Mouse (Mus musculus) neural tube, embryonic 11.5 days (tissue): ENCODE data around the gene Pkn3. TPM values are rescaled to one million over a fixed set of nuclear protein-coding genes. Genes with fewer than 3 reads are reported as not detected.

Experiments used
- ATAC-seq: fragments of 200-750 bp; cut with Nextera tagmentation; 2 replicates; pipeline ENCODE4 v1.8.0; 2017; ENCODE audit warnings: moderate number of reproducible peaks, mild to moderate bottlenecking, moderate TSS enrichment, moderate library complexity; ENCODE audit not compliant: insufficient read depth, low FRiP score, low TSS enrichment
- DNase-seq: peaks from one replicate; pipeline ENCODE4 v3.0.0-alpha.2; 2015; ENCODE audit warnings: low spot score
- H3K27ac ChIP-seq: fragments of 300-500 bp; sonication (generic); 2 replicates; pipeline ENCODE4 v1.5.1; 2014; ENCODE audit warnings: low read depth, mild to moderate bottlenecking, low read length
- H3K27me3 ChIP-seq: fragments of 300-500 bp; sonication (generic); 2 replicates; pipeline ENCODE4 v1.6.1; 2014; ENCODE audit warnings: mild to moderate bottlenecking, low read length, mixed read lengths; ENCODE audit not compliant: control insufficient read depth, insufficient read depth
- H3K36me3 ChIP-seq: fragments of 300-500 bp; sonication (generic); 2 replicates; pipeline ENCODE4 v1.6.1; 2014; ENCODE audit warnings: mild to moderate bottlenecking, low read length, moderate library complexity, mixed read lengths; ENCODE audit not compliant: control insufficient read depth, insufficient read depth
- H3K4me1 ChIP-seq: fragments of 300-500 bp; sonication (generic); 2 replicates; pipeline ENCODE4 v1.6.1; 2014; ENCODE audit warnings: low read length, mixed read lengths; ENCODE audit not compliant: control insufficient read depth, insufficient read depth
- H3K4me2 ChIP-seq: fragments of 300-500 bp; sonication (generic); 2 replicates; pipeline ENCODE4 v1.6.1; 2014; ENCODE audit warnings: low read depth, mild to moderate bottlenecking, moderate library complexity
- H3K4me3 ChIP-seq: fragments of 300-500 bp; sonication (generic); 2 replicates; pipeline ENCODE4 v1.5.1; 2014; ENCODE audit warnings: low read depth, low read length
- H3K9ac ChIP-seq: fragments of 300-500 bp; sonication (generic); 2 replicates; pipeline ENCODE4 v1.6.1; 2014; ENCODE audit warnings: mild to moderate bottlenecking, low read length
- H3K9me3 ChIP-seq: fragments of 300-500 bp; sonication (generic); 2 replicates; pipeline ENCODE4 v1.6.1; 2016; ENCODE audit warnings: low read length; ENCODE audit not compliant: control insufficient read depth
- WGBS: fragments of 180-500 bp; shearing (Covaris S2); extraction: QIAGEN DNeasy Blood & Tissue Kit; methylation state at CpG from one replicate; pipeline ENCODE4 v1.1.7; 2014; 5-methylcytosine and 5-hydroxymethylcytosine counted together
- polyA plus RNA-seq: library from polyadenylated mRNA; unstranded; fragments of >200 nt; fragmentation: Nextera tagmentation; extraction: Ambion mirVana; gene quantifications from 2 replicates; pipeline ENCODE4 v1.2.1, GENCODE M21; 2014

The Pkn3 gene
- polyA plus RNA-seq, 1 experiment from 2014 or later: 7.0 TPM

- Histone ChIP-seq H3K36me3 (peaks cover 2% of the 10 kb centered on the region; the same call in 1 of the 2 replicates), H3K4me2 (peak overlapping the region; percentile 77), H3K27me3 (no peaks in the 10 kb centered on the region), H3K4me3 (peak overlapping the region; percentile 87), H3K9me3 (no peaks in the 10 kb centered on the region), H3K27ac (0 out of 2 replicates have a peak overlapping the region, but pooled peaks have one; percentile 99), H3K9ac (peak overlapping the region; percentile 100), H3K4me1 (peaks cover 21% of the 10 kb centered on the region)
- ATAC-seq (no peak), DNase-seq (no peak)
- 31% methylated on average over 7 of the region's 7 CpGs for WGBS
Observed at GRCm38 (mm10) chr2:30067962-30068361, 9.5 kb upstream of the Pkn3 start.

GRCm38 (mm10) chr2:30072875-30073274 lies 4.6 kb upstream of the Pkn3 start:
- H3K9ac ChIP-seq: no peak overlapping the region
- peaks cover 2% of the 10 kb centered on the region; the same call in 1 of the 2 replicates for H3K36me3 ChIP-seq
- no peak for DNase-seq
- no peak overlapping the region for H3K27ac ChIP-seq
- no peak overlapping the region for H3K4me3 ChIP-seq
- no peak for ATAC-seq
- H3K27me3 ChIP-seq: no peaks in the 10 kb centered on the region
- H3K4me2 ChIP-seq: no peak overlapping the region
- 84% methylated on average over 7 of the region's 7 CpGs for WGBS
- H3K4me1 ChIP-seq: peaks cover 7% of the 10 kb centered on the region
- no peaks in the 10 kb centered on the region for H3K9me3 ChIP-seq

GRCm38 (mm10) chr2:30073285-30073684 lies 4.2 kb upstream of the Pkn3 start:
- ATAC-seq (no peak), DNase-seq (no peak)
- no peak overlapping the region for H3K9ac ChIP-seq
- H3K4me2 ChIP-seq: no peak overlapping the region
- H3K4me3 ChIP-seq: no peak overlapping the region
- peaks cover 3% of the 10 kb centered on the region for H3K4me1 ChIP-seq
- H3K27ac ChIP-seq: no peak overlapping the region
- 78% methylated on average over 3 of the region's 3 CpGs for WGBS
- no peaks in the 10 kb centered on the region for H3K9me3 ChIP-seq
- H3K36me3 ChIP-seq: peaks cover 2% of the 10 kb centered on the region; the same call in 1 of the 2 replicates
- H3K27me3 ChIP-seq: no peaks in the 10 kb centered on the region

- WGBS: 70% methylated on average over 3 of the region's 3 CpGs
- Histone ChIP-seq H3K36me3 (peaks cover 1% of the 10 kb centered on the region; the same call in 1 of the 2 replicates), H3K4me2 (no peak overlapping the region), H3K4me3 (no peak overlapping the region), H3K9ac (no peak overlapping the region), H3K27ac (no peak overlapping the region), H3K27me3 (no peaks in the 10 kb centered on the region), H3K9me3 (no peaks in the 10 kb centered on the region), H3K4me1 (no peaks in the 10 kb centered on the region; the same call in 1 of the 2 replicates)
- DNase-seq (no peak), ATAC-seq (no peak)
Observed at GRCm38 (mm10) chr2:30075625-30076024, 1.9 kb upstream of the Pkn3 start.

GRCm38 (mm10) chr2:30076439-30076838 lies 1.0 kb upstream of the Pkn3 start:
- H3K4me3 ChIP-seq: no peak overlapping the region
- no peak for DNase-seq
- H3K27ac ChIP-seq: no peak overlapping the region
- no peaks in the 10 kb centered on the region for H3K27me3 ChIP-seq
- no peak overlapping the region for H3K4me2 ChIP-seq
- H3K4me1 ChIP-seq: no peaks in the 10 kb centered on the region; the same call in 1 of the 2 replicates
- no peaks in the 10 kb centered on the region for H3K9me3 ChIP-seq
- WGBS: 93% methylated on average over 7 of the region's 9 CpGs
- no peak for ATAC-seq
- no peak overlapping the region for H3K9ac ChIP-seq
- H3K36me3 ChIP-seq: no peaks in the 10 kb centered on the region

- no peak overlapping the region; the same call in 1 of the 2 replicates for H3K9ac ChIP-seq
- WGBS: 62% methylated on average over 6 of the region's 6 CpGs
- H3K4me2 ChIP-seq: no peak overlapping the region
- no peaks in the 10 kb centered on the region for H3K36me3 ChIP-seq
- peak; percentile 24; the same call in 1 of the 2 replicates for ATAC-seq
- no peaks in the 10 kb centered on the region for H3K27me3 ChIP-seq
- H3K4me3 ChIP-seq: no peak overlapping the region; the same call in 1 of the 2 replicates
- no peaks in the 10 kb centered on the region; the same call in 1 of the 2 replicates for H3K4me1 ChIP-seq
- H3K27ac ChIP-seq: no peak overlapping the region
- no peak for DNase-seq
- no peaks in the 10 kb centered on the region for H3K9me3 ChIP-seq
Observed at GRCm38 (mm10) chr2:30076959-30077358, 525 bp upstream of the Pkn3 start.

GRCm38 (mm10) chr2:30078349-30078712 lies 847 bp downstream of the Pkn3 start:
- no peak overlapping the region for H3K9ac ChIP-seq
- ATAC-seq (no peak), DNase-seq (no peak)
- 25% methylated on average over 10 of the region's 10 CpGs for WGBS
- no peaks in the 10 kb centered on the region for H3K9me3 ChIP-seq
- H3K4me1 ChIP-seq: no peaks in the 10 kb centered on the region; the same call in 1 of the 2 replicates
- H3K4me3 ChIP-seq: no peak overlapping the region
- no peaks in the 10 kb centered on the region for H3K36me3 ChIP-seq
- no peaks in the 10 kb centered on the region for H3K27me3 ChIP-seq
- peak overlapping the region; percentile 98 for H3K4me2 ChIP-seq
- no peak overlapping the region for H3K27ac ChIP-seq

- no peak overlapping the region for H3K27ac ChIP-seq
- no peaks in the 10 kb centered on the region for H3K36me3 ChIP-seq
- ATAC-seq (no peak), DNase-seq (no peak)
- no peak overlapping the region for H3K9ac ChIP-seq
- H3K27me3 ChIP-seq: no peaks in the 10 kb centered on the region
- H3K9me3 ChIP-seq: no peaks in the 10 kb centered on the region
- WGBS: 77% methylated on average over 4 of the region's 4 CpGs
- H3K4me3 ChIP-seq: no peak overlapping the region
- H3K4me1 ChIP-seq: no peaks in the 10 kb centered on the region; the same call in 1 of the 2 replicates
- no peak overlapping the region for H3K4me2 ChIP-seq
Observed at GRCm38 (mm10) chr2:30078760-30079159, 1.3 kb downstream of the Pkn3 start.

GRCm38 (mm10) chr2:30080181-30080800 lies 2.8 kb downstream of the Pkn3 start:
- Histone ChIP-seq H3K36me3 (no peaks in the 10 kb centered on the region), H3K27me3 (no peaks in the 10 kb centered on the region), H3K4me1 (no peaks in the 10 kb centered on the region; the same call in 1 of the 2 replicates), H3K4me3 (no peak overlapping the region), H3K4me2 (no peak overlapping the region), H3K9me3 (no peaks in the 10 kb centered on the region), H3K27ac (no peak overlapping the region), H3K9ac (peak overlapping the region; percentile 14; the same call in 1 of the 2 replicates)
- ATAC-seq (no peak), DNase-seq (no peak)
- 90% methylated on average over 15 of the region's 15 CpGs for WGBS
